Mouse (Mus musculus) liver, postnatal 0 days (tissue): ENCODE results near the gene AL731706.1. TPM values are rescaled to one million over a fixed set of nuclear protein-coding genes. Genes with fewer than 3 reads are reported as not detected.

Experiments
- ATAC-seq: fragments of 200-750 bp; cut with Nextera tagmentation; 2 replicates; pipeline ENCODE4 v1.8.0; 2017; ENCODE audit warnings: mild to moderate bottlenecking, moderate library complexity
- DNase-seq: peaks from one replicate; pipeline ENCODE4 v3.0.0-alpha.2; 2016
- H3K27ac ChIP-seq: fragments of 300-500 bp; sonication (generic); 2 replicates; pipeline ENCODE4 v1.5.1; 2014; ENCODE audit warnings: antibody characterized with exemption, moderate library complexity, mild to moderate bottlenecking, low read depth
- H3K27me3 ChIP-seq: fragments of 300-500 bp; sonication (generic); 2 replicates; pipeline ENCODE4 v1.6.1; 2014; ENCODE audit warnings: low read length, control low read depth, mixed read lengths; ENCODE audit not compliant: insufficient read depth
- H3K36me3 ChIP-seq: fragments of 300-500 bp; sonication (generic); replicated peaks from 2 replicates; pipeline ENCODE4 v1.6.1; 2014; ENCODE audit warnings: mild to moderate bottlenecking, control low read depth, low read length, moderate library complexity, mixed read lengths; ENCODE audit not compliant: insufficient read depth
- H3K4me1 ChIP-seq: fragments of 300-500 bp; sonication (generic); 2 replicates; pipeline ENCODE4 v1.6.1; 2014; ENCODE audit warnings: antibody characterized with exemption, mild to moderate bottlenecking, control low read depth; ENCODE audit not compliant: insufficient read depth
- H3K4me2 ChIP-seq: fragments of 300-500 bp; sonication (generic); 2 replicates; pipeline ENCODE4 v1.6.1; 2014; ENCODE audit warnings: low read depth, mild to moderate bottlenecking, low read length, moderate library complexity, mixed read lengths
- H3K4me3 ChIP-seq: fragments of 300-500 bp; sonication (generic); 2 replicates; pipeline ENCODE4 v1.5.1; 2014; ENCODE audit warnings: low read depth, low read length
- H3K9ac ChIP-seq: fragments of 300-500 bp; sonication (generic); replicated peaks from 2 replicates; pipeline ENCODE4 v1.6.1; 2014; ENCODE audit warnings: mild to moderate bottlenecking, moderate library complexity
- H3K9me3 ChIP-seq: fragments of 300-500 bp; sonication (generic); 2 replicates; pipeline ENCODE4 v1.6.1; 2016; ENCODE audit warnings: mild to moderate bottlenecking, control low read depth, low read length, mixed read lengths
- CTCF ChIP-seq: sonication (generic); IDR thresholded peaks from 2 replicates; pipeline ENCODE4 v1.5.1; 2016; ENCODE audit warnings: antibody characterized with exemption, low read depth
- EP300 ChIP-seq: IDR thresholded peaks from 2 replicates; pipeline ENCODE4 v1.6.1; 2016; ENCODE audit warnings: antibody characterized with exemption, low read depth, mild to moderate bottlenecking
- WGBS: fragments of 180-500 bp; shearing (Covaris S2); extraction: QIAGEN DNeasy Blood & Tissue Kit; methylation state at CpG from one replicate; pipeline ENCODE4 v1.1.7; 2014; ENCODE audit not compliant: insufficient replicate concordance; 5-methylcytosine and 5-hydroxymethylcytosine counted together
- polyA plus RNA-seq: library from polyadenylated mRNA; unstranded; fragments of >200 nt; fragmentation: Nextera tagmentation; extraction: Ambion mirVana; gene quantifications from 2 replicates; pipeline ENCODE4 v1.2.1, GENCODE M21; 2015

The AL731706.1 gene
- polyA plus RNA-seq, 1 experiment from 2014 or later = 22.2 TPM

GRCm38 (mm10) chr2:136832936-136833335 lies 58.3 kb downstream of the AL731706.1 start:
- Histone ChIP-seq H3K9ac (no peak overlapping the region), H3K36me3 (no peaks in the 10 kb centered on the region), H3K4me2 (no peak overlapping the region), H3K4me3 (no peak overlapping the region), H3K27ac (no peak overlapping the region), H3K4me1 (no peaks in the 10 kb centered on the region), H3K9me3 (no peaks in the 10 kb centered on the region), H3K27me3 (no peaks in the 10 kb centered on the region)
- DNase-seq = no peak
- no peak for TF ChIP-seq EP300
- TF ChIP-seq CTCF = no peak
- ATAC-seq = no peak
- 51% methylated on average over 3 of the region's 3 CpGs for WGBS

Other genes starting within 250 kb of the AL731706.1 start
- gene Snap25, start 177.9 kb downstream of the AL731706.1 start, polyA plus RNA-seq = 0.11 TPM in 1 of 2 replicates, not detected in the other
- gene AL731706.2, start 5.7 kb downstream of the AL731706.1 start, polyA plus RNA-seq = 23.8 and 24.4 TPM in 2 replicates
- 1.1 and 1.7 TPM in 2 replicates for gene Slx4ip, start 171 bp downstream of the AL731706.1 start, polyA plus RNA-seq
- 5.0 and 6.5 TPM in 2 replicates for gene Mkks, start within 50 bp of the AL731706.1 start, polyA plus RNA-seq
- 1.1 and 1.4 TPM in 2 replicates for gene Jag1, start 225.3 kb upstream of the AL731706.1 start, polyA plus RNA-seq